Mouse (Mus musculus): ENCODE measurements around the gene Gm28047. TPM values are rescaled to one million over a fixed set of nuclear protein-coding genes. Genes with fewer than 3 reads are reported as not detected.

Gm28047 gene
- polyA plus RNA-seq, 1 experiment from 2014 or later, result not detected

DNA sequence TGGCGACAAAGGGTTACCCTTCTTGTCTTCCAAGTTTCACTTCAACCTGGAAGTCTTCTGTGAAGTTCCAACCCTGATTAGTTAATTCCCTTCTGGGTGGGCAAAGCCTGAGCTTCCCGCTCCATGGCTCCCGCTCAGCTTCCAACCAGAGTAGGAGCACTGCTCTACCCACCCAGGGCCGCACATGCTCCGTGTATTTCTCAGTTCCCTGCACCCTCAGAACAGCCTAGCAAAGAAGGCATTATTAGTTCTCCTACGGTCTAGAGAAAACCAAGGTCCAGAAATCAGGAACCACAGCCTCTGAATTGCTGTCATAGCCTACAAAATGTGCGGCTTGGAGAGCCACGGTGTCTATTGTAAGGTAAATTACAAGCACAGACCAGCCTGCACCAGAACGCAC lies 114.8 kb downstream of the Gm28047 start:
- H3K4me3 ChIP-seq (ENCODE audit: low read length), result peak overlapping the region; percentile 65
- H3K9me3 ChIP-seq (ENCODE audit: control insufficient read depth, low read length), result no peaks in the 10 kb centered on the region
- peak overlapping the region; percentile 94 for H3K4me2 ChIP-seq (ENCODE audit: low read depth, low read length)
- ATAC-seq (ENCODE audit: low read depth), result peak; percentile 66
- H3K9ac ChIP-seq (ENCODE audit: low read length), result peak overlapping the region; percentile 52
- 6% methylated on average over 9 of the region's 9 CpGs for WGBS
- H3K36me3 ChIP-seq (ENCODE audit: control insufficient read depth, insufficient read depth, low read length), result no peaks in the 10 kb centered on the region
- peak overlapping the region; percentile 72 for H3K27ac ChIP-seq (ENCODE audit: low read length)
- H3K27me3 ChIP-seq (ENCODE audit: control insufficient read depth, insufficient read depth, low read depth, low read length), result no peaks in the 10 kb centered on the region
- H3K4me1 ChIP-seq (replicated peaks; ENCODE audit: control insufficient read depth, insufficient read depth, low read length), result peaks cover 20% of the 10 kb centered on the region

DNA sequence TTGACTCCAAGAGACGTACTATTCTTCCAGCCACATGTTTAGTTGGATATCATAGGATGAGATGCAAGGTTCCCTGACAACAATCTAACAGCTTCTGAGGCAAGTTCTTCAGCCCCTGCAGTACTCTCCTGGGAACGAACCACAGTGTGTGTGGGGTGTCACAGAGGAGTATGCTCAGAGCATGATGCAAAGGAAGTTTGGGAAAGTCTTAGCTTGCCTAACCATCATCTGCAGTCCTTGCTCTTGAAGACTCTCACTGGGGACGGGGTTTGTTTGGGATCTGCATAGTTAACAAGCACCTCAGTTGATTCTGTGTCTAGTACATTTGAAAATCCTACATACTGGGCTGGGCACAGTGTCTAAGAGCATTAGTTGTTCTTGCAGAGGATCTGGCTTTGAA lies 116.5 kb downstream of the Gm28047 start:
- no peak for ATAC-seq (ENCODE audit: low read depth)
- Histone ChIP-seq H3K27me3 (ENCODE audit: control insufficient read depth, insufficient read depth, low read depth, low read length) (no peaks in the 10 kb centered on the region), H3K4me3 (ENCODE audit: low read length) (no peak overlapping the region), H3K4me1 (replicated peaks; ENCODE audit: control insufficient read depth, insufficient read depth, low read length) (peaks cover 20% of the 10 kb centered on the region), H3K9ac (ENCODE audit: low read length) (no peak overlapping the region), H3K36me3 (ENCODE audit: control insufficient read depth, insufficient read depth, low read length) (peaks cover 3% of the 10 kb centered on the region; the same call in 1 of the 2 replicates), H3K9me3 (ENCODE audit: control insufficient read depth, low read length) (no peaks in the 10 kb centered on the region), H3K27ac (ENCODE audit: low read length) (no peak overlapping the region), H3K4me2 (ENCODE audit: low read depth, low read length) (no peak overlapping the region)
- WGBS, result 72% methylated on average over 3 of the region's 3 CpGs

DNA sequence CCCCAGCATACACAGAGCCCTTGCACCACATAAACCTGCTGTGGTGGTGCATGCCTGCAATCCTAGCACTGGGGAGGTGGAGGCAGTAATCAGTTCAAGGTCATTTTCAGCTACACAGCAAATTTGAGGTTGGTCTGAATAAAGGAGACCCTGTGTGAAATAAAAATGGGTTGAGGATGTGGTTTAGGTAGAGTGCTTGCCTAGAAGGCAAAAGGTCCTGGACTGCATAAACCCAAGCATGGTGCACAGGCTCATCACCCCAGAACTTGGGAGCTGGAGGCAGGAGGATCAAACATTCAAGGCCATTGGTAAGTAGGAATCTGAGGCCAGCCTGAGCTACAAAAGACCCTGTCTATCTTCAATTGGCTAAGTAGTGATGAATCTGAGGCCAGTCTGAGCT lies 117.3 kb downstream of the Gm28047 start:
- Histone ChIP-seq H3K36me3 (ENCODE audit: control insufficient read depth, insufficient read depth, low read length) (peaks cover 10% of the 10 kb centered on the region; the same call in 1 of the 2 replicates), H3K4me1 (replicated peaks; ENCODE audit: control insufficient read depth, insufficient read depth, low read length) (peaks cover 20% of the 10 kb centered on the region), H3K9me3 (ENCODE audit: control insufficient read depth, low read length) (no peaks in the 10 kb centered on the region), H3K27ac (ENCODE audit: low read length) (no peak overlapping the region), H3K4me3 (ENCODE audit: low read length) (no peak overlapping the region), H3K27me3 (ENCODE audit: control insufficient read depth, insufficient read depth, low read depth, low read length) (no peaks in the 10 kb centered on the region), H3K9ac (ENCODE audit: low read length) (no peak overlapping the region), H3K4me2 (ENCODE audit: low read depth, low read length) (no peak overlapping the region)
- ATAC-seq (ENCODE audit: low read depth), result no peak

DNA sequence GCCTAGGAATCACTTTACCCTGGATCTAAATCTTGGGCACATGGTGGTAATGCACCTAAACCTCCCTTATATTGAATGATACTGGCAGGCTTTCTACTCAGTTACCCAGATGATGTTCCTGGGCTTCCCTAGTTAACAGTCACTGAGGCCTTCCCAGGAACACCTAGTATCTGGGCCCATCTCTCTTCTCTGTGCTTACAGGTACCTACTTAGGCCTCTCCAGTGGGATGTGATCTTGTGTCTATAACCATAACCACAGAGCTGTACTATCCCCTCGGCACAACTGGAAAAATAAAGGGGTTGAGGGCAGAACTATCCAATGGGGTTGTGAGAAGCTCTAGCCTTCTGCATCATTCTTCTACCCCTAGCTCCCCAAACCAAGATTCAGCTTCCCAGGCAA lies 118.0 kb downstream of the Gm28047 start:
- no peak overlapping the region for H3K9ac ChIP-seq (ENCODE audit: low read length)
- H3K36me3 ChIP-seq (ENCODE audit: control insufficient read depth, insufficient read depth, low read length), result peaks cover 17% of the 10 kb centered on the region
- ATAC-seq (ENCODE audit: low read depth), result no peak
- no peak overlapping the region for H3K27ac ChIP-seq (ENCODE audit: low read length)
- H3K9me3 ChIP-seq (ENCODE audit: control insufficient read depth, low read length), result no peaks in the 10 kb centered on the region
- no peak overlapping the region for H3K4me3 ChIP-seq (ENCODE audit: low read length)
- no peaks in the 10 kb centered on the region for H3K27me3 ChIP-seq (ENCODE audit: control insufficient read depth, insufficient read depth, low read depth, low read length)
- H3K4me2 ChIP-seq (ENCODE audit: low read depth, low read length), result no peak overlapping the region
- 77% methylated on average over 1 of the region's 1 CpGs for WGBS
- peaks cover 17% of the 10 kb centered on the region for H3K4me1 ChIP-seq (replicated peaks; ENCODE audit: control insufficient read depth, insufficient read depth, low read length)

DNA sequence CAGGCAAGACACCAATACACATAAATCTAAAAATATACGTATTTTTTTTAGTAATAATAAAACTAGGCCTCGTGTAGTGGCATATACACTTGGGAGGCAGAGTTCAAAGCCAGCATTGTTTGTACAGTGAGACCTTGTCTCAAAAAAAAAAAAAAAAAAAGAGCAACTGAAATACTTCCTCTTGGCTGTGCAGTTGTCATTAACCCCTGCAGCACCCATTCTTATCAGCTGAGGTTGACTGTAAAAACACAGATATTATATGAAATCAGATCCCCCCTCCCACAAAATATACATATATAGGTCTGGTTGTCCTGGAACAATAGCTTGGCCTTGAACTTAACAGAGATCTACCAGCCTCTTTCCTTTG lies 118.4 kb downstream of the Gm28047 start:
- Histone ChIP-seq H3K4me3 (ENCODE audit: low read length) (no peak overlapping the region), H3K27ac (ENCODE audit: low read length) (no peak overlapping the region), H3K4me2 (ENCODE audit: low read depth, low read length) (no peak overlapping the region), H3K36me3 (ENCODE audit: control insufficient read depth, insufficient read depth, low read length) (peaks cover 20% of the 10 kb centered on the region), H3K27me3 (ENCODE audit: control insufficient read depth, insufficient read depth, low read depth, low read length) (no peaks in the 10 kb centered on the region), H3K4me1 (replicated peaks; ENCODE audit: control insufficient read depth, insufficient read depth, low read length) (peaks cover 16% of the 10 kb centered on the region), H3K9me3 (ENCODE audit: control insufficient read depth, low read length) (no peaks in the 10 kb centered on the region), H3K9ac (ENCODE audit: low read length) (no peak overlapping the region)
- WGBS, result 13% methylated on average over 2 of the region's 2 CpGs
- no peak for ATAC-seq (ENCODE audit: low read depth)

DNA sequence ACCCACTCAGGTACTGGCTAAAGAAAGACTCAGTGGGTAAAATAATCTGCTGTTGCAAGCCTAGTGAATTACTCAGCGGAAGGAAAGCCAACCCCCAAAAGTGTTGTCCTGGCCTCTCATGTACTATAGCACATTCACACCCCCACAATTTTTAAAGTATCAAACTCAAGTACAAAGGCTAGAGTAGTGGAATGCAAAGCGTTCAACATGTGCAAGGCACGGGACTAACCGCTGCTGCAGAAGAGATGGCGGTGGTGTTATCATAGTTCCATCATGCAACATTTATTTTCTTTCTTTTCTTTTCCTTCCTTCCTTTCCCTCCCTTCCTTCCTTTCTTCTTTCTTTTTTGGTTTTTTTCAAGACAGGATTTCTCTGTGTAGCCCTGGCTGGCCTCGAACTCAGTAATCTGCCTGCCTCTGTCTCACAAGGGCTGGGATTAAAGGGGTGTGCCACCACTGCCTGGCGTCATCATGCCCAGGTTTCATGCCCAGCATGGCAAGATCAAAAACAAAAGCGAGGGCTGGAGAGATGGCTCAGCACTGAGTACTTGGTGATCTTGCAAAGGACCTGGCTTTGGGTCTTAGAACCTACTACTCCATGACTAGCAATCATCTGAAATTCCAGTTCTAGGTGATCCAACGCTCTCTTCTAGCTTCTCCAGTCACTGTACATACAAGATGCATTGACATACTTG lies 119.0 kb downstream of the Gm28047 start:
- Histone ChIP-seq H3K9ac (ENCODE audit: low read length) (no peak overlapping the region), H3K27me3 (ENCODE audit: control insufficient read depth, insufficient read depth, low read depth, low read length) (no peaks in the 10 kb centered on the region), H3K36me3 (ENCODE audit: control insufficient read depth, insufficient read depth, low read length) (peaks cover 25% of the 10 kb centered on the region), H3K4me3 (ENCODE audit: low read length) (no peak overlapping the region), H3K4me1 (replicated peaks; ENCODE audit: control insufficient read depth, insufficient read depth, low read length) (peaks cover 10% of the 10 kb centered on the region), H3K4me2 (ENCODE audit: low read depth, low read length) (no peak overlapping the region), H3K27ac (ENCODE audit: low read length) (no peak overlapping the region), H3K9me3 (ENCODE audit: control insufficient read depth, low read length) (no peaks in the 10 kb centered on the region)
- 60% methylated on average over 9 of the region's 9 CpGs for WGBS
- ATAC-seq (ENCODE audit: low read depth), result no peak

DNA sequence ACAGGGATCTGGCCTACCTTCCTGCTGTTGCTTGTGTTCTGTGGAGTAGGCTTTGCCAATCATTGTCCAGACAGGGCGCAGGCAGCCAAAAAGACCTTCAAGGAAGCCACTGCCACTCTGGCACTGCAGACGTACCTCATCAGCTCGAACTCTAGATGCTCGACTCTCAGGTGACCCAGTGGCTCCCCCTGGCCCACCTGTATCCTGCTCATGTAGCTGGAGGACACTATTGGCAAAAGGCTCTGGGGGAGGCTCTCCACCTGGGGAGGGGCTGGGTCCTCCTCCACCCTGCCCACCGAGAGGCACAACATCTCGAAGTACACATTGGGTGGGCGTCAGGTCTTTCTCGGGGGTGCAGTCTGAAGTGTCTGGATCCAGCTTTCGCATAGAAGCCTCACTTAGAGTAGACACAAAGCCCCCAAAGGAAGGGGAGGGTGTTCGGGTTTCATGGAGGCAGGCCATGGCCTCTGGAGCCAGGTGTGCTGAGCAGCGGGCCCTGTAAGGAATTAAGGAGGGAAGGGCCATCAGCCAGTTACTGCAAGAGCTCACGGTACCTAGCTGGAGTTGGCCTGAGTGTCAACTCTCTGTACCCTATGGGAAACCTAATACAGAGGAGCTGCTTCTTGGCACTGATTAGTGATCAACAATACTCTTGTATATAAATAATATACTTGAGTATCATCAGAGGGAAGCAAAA lies 119.6 kb downstream of the Gm28047 start:
- H3K27me3 ChIP-seq (ENCODE audit: control insufficient read depth, insufficient read depth, low read depth, low read length), result no peaks in the 10 kb centered on the region
- H3K36me3 ChIP-seq (ENCODE audit: control insufficient read depth, insufficient read depth, low read length), result peaks cover 32% of the 10 kb centered on the region
- H3K4me3 ChIP-seq (ENCODE audit: low read length), result no peak overlapping the region
- WGBS, result 62% methylated on average over 12 of the region's 12 CpGs
- no peak overlapping the region for H3K4me2 ChIP-seq (ENCODE audit: low read depth, low read length)
- H3K4me1 ChIP-seq (replicated peaks; ENCODE audit: control insufficient read depth, insufficient read depth, low read length), result peaks cover 8% of the 10 kb centered on the region
- H3K9me3 ChIP-seq (ENCODE audit: control insufficient read depth, low read length), result no peaks in the 10 kb centered on the region
- no peak for ATAC-seq (ENCODE audit: low read depth)
- no peak overlapping the region for H3K9ac ChIP-seq (ENCODE audit: low read length)
- H3K27ac ChIP-seq (ENCODE audit: low read length), result no peak overlapping the region

DNA sequence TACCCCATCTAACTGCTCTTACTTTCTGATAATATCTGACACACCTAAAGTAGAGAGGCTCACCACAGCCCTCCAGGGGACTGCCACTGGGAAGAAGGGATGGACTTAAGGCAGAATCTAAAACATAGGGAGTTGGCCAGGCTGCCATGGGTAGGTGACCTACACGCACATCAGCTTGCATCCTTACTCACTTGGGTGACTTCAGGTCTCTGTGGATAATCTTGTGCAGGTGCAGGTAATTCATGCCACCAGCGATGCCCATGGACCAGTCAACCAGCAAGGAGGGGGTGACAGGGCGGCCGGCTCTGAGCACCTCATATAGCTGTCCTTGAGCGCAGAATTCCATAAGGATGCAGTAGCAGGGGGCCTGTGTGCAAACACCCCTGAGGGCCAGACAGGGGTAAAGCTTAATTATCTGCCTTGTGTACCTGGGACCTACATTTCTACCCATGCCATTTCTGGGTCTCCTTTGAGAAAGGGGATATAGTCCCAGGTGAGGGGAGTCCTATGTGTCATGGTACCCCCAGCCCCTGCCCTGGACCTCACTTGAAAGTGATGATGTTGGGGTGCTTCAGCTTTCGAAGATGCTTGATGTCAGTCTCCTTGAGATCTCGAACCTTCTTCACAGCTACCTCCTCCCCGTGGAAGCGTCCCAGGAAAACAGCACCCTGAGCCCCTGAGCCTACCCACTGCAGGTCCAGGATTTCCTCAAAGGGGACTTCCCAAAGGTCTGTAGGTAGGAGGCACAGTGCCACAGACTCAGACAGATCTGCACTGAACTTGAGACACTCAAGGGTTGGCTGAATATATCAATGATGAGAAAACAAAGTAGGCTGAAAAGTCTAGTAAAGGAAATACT lies 120.7 kb downstream of the Gm28047 start:
- H3K4me1 ChIP-seq (replicated peaks; ENCODE audit: control insufficient read depth, insufficient read depth, low read length), result peaks cover 3% of the 10 kb centered on the region; the same call in 1 of the 2 replicates
- peaks cover 43% of the 10 kb centered on the region for H3K36me3 ChIP-seq (ENCODE audit: control insufficient read depth, insufficient read depth, low read length)
- no peak for ATAC-seq (ENCODE audit: low read depth)
- H3K9me3 ChIP-seq (ENCODE audit: control insufficient read depth, low read length), result no peaks in the 10 kb centered on the region
- H3K27ac ChIP-seq (ENCODE audit: low read length), result no peak overlapping the region
- no peak overlapping the region for H3K4me2 ChIP-seq (ENCODE audit: low read depth, low read length)
- H3K9ac ChIP-seq (ENCODE audit: low read length), result no peak overlapping the region
- WGBS, result 83% methylated on average over 9 of the region's 9 CpGs
- no peaks in the 10 kb centered on the region for H3K27me3 ChIP-seq (ENCODE audit: control insufficient read depth, insufficient read depth, low read depth, low read length)
- H3K4me3 ChIP-seq (ENCODE audit: low read length), result no peak overlapping the region

DNA sequence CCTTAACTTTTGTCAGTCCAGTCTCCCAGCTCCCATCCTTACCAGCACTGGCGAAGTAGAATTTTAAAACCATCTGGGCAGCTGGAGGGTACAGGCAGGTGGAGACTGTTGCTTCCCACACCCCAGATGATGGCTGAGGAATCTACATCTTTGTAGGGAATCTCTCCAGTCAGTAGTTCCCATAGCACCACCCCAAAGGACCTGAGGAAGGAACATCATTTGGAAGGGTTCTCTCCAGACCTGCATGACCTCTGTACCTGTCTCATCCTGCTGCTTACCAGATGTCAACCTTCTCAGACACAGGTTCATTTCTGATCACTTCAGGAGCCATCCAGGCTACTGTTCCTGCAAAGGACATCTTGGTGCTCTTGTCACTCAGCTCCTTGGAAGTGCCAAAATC lies 121.4 kb downstream of the Gm28047 start, which contains the start of gene Gm10337:
Gm10337 (plus strand) TSS at position 276 of the 400 bp plus-strand sequence.
- H3K9ac ChIP-seq (ENCODE audit: low read length), result no peak within 1 kb of the TSS
- H3K27me3 ChIP-seq (ENCODE audit: control insufficient read depth, insufficient read depth, low read depth, low read length), result no peaks in the 10 kb centered on the region
- H3K27ac ChIP-seq (ENCODE audit: low read length), result no peak within 1 kb of the TSS
- no peak within 1 kb of the TSS for H3K4me3 ChIP-seq (ENCODE audit: low read length)
- no peak within 1 kb of the TSS for H3K4me2 ChIP-seq (ENCODE audit: low read depth, low read length)
- peaks cover 3% of the 10 kb centered on the region; the same call in 1 of the 2 replicates for H3K4me1 ChIP-seq (replicated peaks; ENCODE audit: control insufficient read depth, insufficient read depth, low read length)
- no peak for ATAC-seq (ENCODE audit: low read depth)
- 88% methylated on average over 1 of the region's 1 CpGs for WGBS
- H3K9me3 ChIP-seq (ENCODE audit: control insufficient read depth, low read length), result no peaks in the 10 kb centered on the region
- H3K36me3 ChIP-seq (ENCODE audit: control insufficient read depth, insufficient read depth, low read length), result peaks cover 46% of the 10 kb centered on the region
